Comparison of ENCODE assay signal across 13 mouse cellular contexts in genomic region chr8:80872688-80873087, GRCm38 (mm10). TPM values are rescaled to one million over a fixed set of nuclear protein-coding genes. Genes with fewer than 3 reads are reported as not detected.
DNase-seq lines count a peak whose midpoint lies in the region; ATAC-seq and TF ChIP-seq lines count a peak whose summit lies in the region.
"Had no signal": no experiment of that assay in that cellular context is flagged by ENCODE, and none has a peak within 500 bp of the region (broad histone marks: within the 10 kb centered on the region; RNA-seq: fewer than 3 reads in every experiment).

No protein-coding gene starts in this region.

- H3K4me3 ChIP-seq in forebrain, embryonic 15.5 days, result no peak overlapping the region
- no peak overlapping the region for H3K4me3 ChIP-seq in forebrain, embryonic 16.5 days (replicated peaks; ENCODE audit: low read length)
- H3K4me3 ChIP-seq in kidney, postnatal 0 days (replicated peaks; ENCODE audit: low read depth, low read length), result no peak overlapping the region
- H3K4me3 ChIP-seq in intestine, embryonic 15.5 days (replicated peaks), result no peak overlapping the region
- H3K4me3 ChIP-seq: midbrain, embryonic 12.5 days had no signal

- ATAC-seq in forebrain, embryonic 15.5 days (replicated peaks), result no peak
- no peak for ATAC-seq in forebrain, embryonic 16.5 days
- ATAC-seq in kidney, postnatal 0 days (replicated peaks; ENCODE audit: low FRiP score, low read depth), result no peak
- ATAC-seq in cerebellum, adult (ENCODE audit: insufficient number of reproducible peaks, low FRiP score, low TSS enrichment), result peak; percentile 97
- ATAC-seq in intestine, embryonic 15.5 days, result 0 out of 2 replicates have a peak, but pooled peaks have one; percentile 6
- ATAC-seq in frontal cortex, adult (ENCODE audit: low TSS enrichment), result no peak

- H3K9ac ChIP-seq in forebrain, embryonic 15.5 days (replicated peaks), result no peak overlapping the region
- no peak overlapping the region for H3K9ac ChIP-seq in forebrain, embryonic 16.5 days (replicated peaks; ENCODE audit: low read depth, low read length)
- H3K9ac ChIP-seq in kidney, postnatal 0 days (ENCODE audit: low read depth, low read length), result no peak overlapping the region
- no peak overlapping the region for H3K9ac ChIP-seq in intestine, embryonic 15.5 days
- H3K9ac ChIP-seq: midbrain, embryonic 12.5 days had no signal

- 23% methylated on average over 4 of the region's 4 CpGs for WGBS in forebrain, embryonic 15.5 days
- 22% methylated on average over 4 of the region's 4 CpGs for WGBS in forebrain, embryonic 16.5 days
- 60% methylated on average over 4 of the region's 4 CpGs for WGBS in kidney, postnatal 0 days
- WGBS in intestine, embryonic 15.5 days, result 41% methylated on average over 4 of the region's 4 CpGs

- peaks cover 57% of the 10 kb centered on the region for H3K4me1 ChIP-seq in forebrain, embryonic 15.5 days
- peaks cover 38% of the 10 kb centered on the region for H3K4me1 ChIP-seq in forebrain, embryonic 16.5 days (replicated peaks; ENCODE audit: control insufficient read depth, insufficient read depth, low read length)
- peaks cover 26% of the 10 kb centered on the region for H3K4me1 ChIP-seq in kidney, postnatal 0 days (replicated peaks; ENCODE audit: insufficient read depth, low read length)
- peaks cover 32% of the 10 kb centered on the region for H3K4me1 ChIP-seq in intestine, embryonic 15.5 days (replicated peaks)

- TF ChIP-seq CTCF in kidney, postnatal 0 days (IDR thresholded peaks at IDR 0.05; ENCODE audit: low read depth), result no peak

- no peaks in the 10 kb centered on the region for H3K36me3 ChIP-seq in forebrain, embryonic 15.5 days
- H3K36me3 ChIP-seq in forebrain, embryonic 16.5 days (ENCODE audit: control insufficient read depth, insufficient read depth), result no peaks in the 10 kb centered on the region
- no peaks in the 10 kb centered on the region for H3K36me3 ChIP-seq in kidney, postnatal 0 days (ENCODE audit: insufficient read depth, low read length)
- no peaks in the 10 kb centered on the region for H3K36me3 ChIP-seq in intestine, embryonic 15.5 days
- H3K36me3 ChIP-seq: midbrain, embryonic 12.5 days had no signal

- DNase-seq in kidney, postnatal 0 days (ENCODE audit: low spot score), result no peak
- DNase-seq in kidney, adult 11 months, result no peak
- no peak for DNase-seq in frontal cortex, postnatal 14 days (ENCODE audit: low spot score in 2 of 2)
- DNase-seq: adrenal gland, adult 8-10 months; B cell, adult 2 months; kidney, adult 18-20 months; lung, adult 2 months had no signal

- no peaks in the 10 kb centered on the region for H3K27me3 ChIP-seq in forebrain, embryonic 15.5 days
- H3K27me3 ChIP-seq in forebrain, embryonic 16.5 days (replicated peaks; ENCODE audit: control insufficient read depth, insufficient read depth, low read length), result no peaks in the 10 kb centered on the region
- H3K27me3 ChIP-seq in kidney, postnatal 0 days (ENCODE audit: insufficient read depth, low read length), result no peaks in the 10 kb centered on the region
- no peaks in the 10 kb centered on the region for H3K27me3 ChIP-seq in intestine, embryonic 15.5 days (replicated peaks)
- H3K27me3 ChIP-seq: midbrain, embryonic 12.5 days had no signal

- H3K27ac ChIP-seq in forebrain, embryonic 15.5 days (replicated peaks), result peak overlapping the region; percentile 34; the same call in 1 of the 2 replicates
- H3K27ac ChIP-seq in forebrain, embryonic 16.5 days (ENCODE audit: low read length), result no peak overlapping the region
- peak overlapping the region; percentile 47; the same call in 1 of the 2 replicates for H3K27ac ChIP-seq in kidney, postnatal 0 days
- H3K27ac ChIP-seq in intestine, embryonic 15.5 days, result no peak overlapping the region; the same call in 1 of the 2 replicates
- H3K27ac ChIP-seq: midbrain, embryonic 12.5 days had no signal

- H3K9me3 ChIP-seq in forebrain, embryonic 15.5 days, result no peaks in the 10 kb centered on the region
- H3K9me3 ChIP-seq in forebrain, embryonic 16.5 days (ENCODE audit: control insufficient read depth, low read length), result no peaks in the 10 kb centered on the region
- no peaks in the 10 kb centered on the region for H3K9me3 ChIP-seq in kidney, postnatal 0 days (replicated peaks; ENCODE audit: low read length)
- no peaks in the 10 kb centered on the region for H3K9me3 ChIP-seq in intestine, embryonic 15.5 days
- H3K9me3 ChIP-seq: midbrain, embryonic 12.5 days had no signal

- H3K4me2 ChIP-seq in forebrain, embryonic 15.5 days (replicated peaks), result no peak overlapping the region
- H3K4me2 ChIP-seq in forebrain, embryonic 16.5 days (ENCODE audit: low read length), result no peak overlapping the region
- no peak overlapping the region for H3K4me2 ChIP-seq in kidney, postnatal 0 days (ENCODE audit: low read length)
- H3K4me2 ChIP-seq in intestine, embryonic 15.5 days (replicated peaks), result no peak overlapping the region
- H3K4me2 ChIP-seq: midbrain, embryonic 12.5 days had no signal

RNA-seq across cellular contexts. Expression of gene Gab1, which starts 7.6 kb away (rescaled TPM):
- polyA plus RNA-seq in forebrain, embryonic 15.5 days (2015; fragmentation: Nextera tagmentation; extraction: Ambion mirVana), result 12.0 and 13.6 TPM in 2 replicates
- 10.6 and 11.8 TPM in 2 replicates for polyA plus RNA-seq in forebrain, embryonic 16.5 days (2015; fragmentation: Nextera tagmentation; extraction: Ambion mirVana)
- polyA plus RNA-seq in kidney, postnatal 0 days (2015; fragmentation: Nextera tagmentation; extraction: Ambion mirVana), result 14.1 and 14.9 TPM in 2 replicates
- 13.5 and 14.3 TPM in 2 replicates for polyA plus RNA-seq in intestine, embryonic 15.5 days (2015; fragmentation: Nextera tagmentation; extraction: Ambion mirVana)

Comparison
In these comparisons a context has a peak if more than half of its experiments do, and no peak if none do; other contexts are left out.
1. H3K27ac ChIP-seq: peak in forebrain, embryonic 15.5 days (single experiment) and kidney, postnatal 0 days (single experiment); none in forebrain, embryonic 16.5 days (single experiment) and intestine, embryonic 15.5 days (single experiment).
2. ATAC-seq: peak in cerebellum, adult (single experiment) and intestine, embryonic 15.5 days (single experiment); none in forebrain, embryonic 15.5 days (single experiment), forebrain, embryonic 16.5 days (single experiment), kidney, postnatal 0 days (single experiment) and frontal cortex, adult (single experiment).